Mouse (Mus musculus) CH12F3 (cell line): ENCODE measurements at regions not wholly inside any gene's neighbourhood (a gene's known extent, or its start where the extent isn't known, plus 50 kb on each side); places are given as distances from the start of the nearest gene placed in this dataset.

ENCODE experiments used
- in situ Hi-C: fragments of 300-500 bp; cut with MboI; formaldehyde crosslinking; loops from 2 replicates; pipeline ENCODE4 v1.14.3; 2020; ENCODE audit warnings: low sequenced_read_pairs

- in situ Hi-C loops, result no loop called here
Measured at GRCm38 (mm10) chr3:157710790-157711381, 144.2 kb downstream of the Ptger3 start.

DNA sequence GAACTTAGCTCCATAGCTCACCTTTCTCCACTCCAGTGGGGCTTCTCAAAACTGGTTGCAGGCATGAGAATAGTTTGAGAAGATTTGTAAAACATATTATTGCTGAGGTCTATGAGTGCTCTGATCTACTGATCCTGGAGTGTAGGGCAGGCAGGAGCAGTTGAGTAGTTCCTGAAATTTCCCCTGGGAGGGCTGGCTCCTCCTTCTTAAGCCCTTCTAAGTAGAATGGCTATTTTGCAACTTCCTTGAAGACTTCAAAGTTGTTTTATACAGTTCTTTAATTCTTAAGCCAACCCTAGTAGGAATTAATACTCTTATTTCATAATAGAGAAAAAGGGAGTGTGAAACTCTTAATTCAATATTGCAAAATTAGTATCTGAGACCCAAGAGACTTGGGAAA lies 133.3 kb downstream of the Ptger3 start:
- in situ Hi-C loops, result no loop called here

DNA sequence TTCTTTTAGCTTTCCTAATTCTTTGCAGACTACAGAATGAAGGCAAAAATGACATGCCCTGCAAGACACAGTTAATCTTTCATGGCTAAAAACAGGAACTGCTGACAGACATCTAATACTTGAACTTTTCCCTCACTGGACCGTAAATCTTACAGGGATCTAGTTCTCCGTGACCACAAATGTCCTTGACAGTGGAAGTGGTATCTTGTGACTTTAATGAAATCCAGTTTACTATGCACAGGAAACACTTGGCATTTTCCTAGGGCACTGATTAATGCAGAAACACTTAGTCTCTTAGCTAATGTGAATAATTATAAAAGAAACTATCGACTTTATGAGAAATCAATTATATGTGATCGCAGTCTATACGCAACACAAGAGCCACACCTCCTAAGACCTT lies 131.8 kb downstream of the Ptger3 start:
- in situ Hi-C loops, result no loop called here

- in situ Hi-C loops, result no loop called here
Measured at GRCm38 (mm10) chr3:157695128-157696075, 128.7 kb downstream of the Ptger3 start.
